Mouse (Mus musculus) kidney, adult 2 months (tissue): ENCODE data around the gene Tm6sf1.

Experiments used
- CTCF ChIP-seq: fragments of 200-500 bp; conservative IDR thresholded peaks from 2 replicates; pipeline ENCODE4 v1.5.1; 2011; ENCODE audit warnings: low read depth, mild to moderate bottlenecking, control low read depth, low read length, moderate library complexity, mixed read lengths; ENCODE audit not compliant: insufficient read depth, insufficient read length
- POLR2A ChIP-seq: fragments of 200-500 bp; IDR thresholded peaks from one replicate; pipeline ENCODE4 v1.6.1; 2011; ENCODE audit warnings: low read depth, low read length, control low read depth

GRCm38 (mm10) chr7:81858968-81859721 lies at the start of gene Tm6sf1:
- TF ChIP-seq CTCF, result no peak
- TF ChIP-seq POLR2A, result no peak
